Mouse (Mus musculus) spleen, adult 2 months (tissue): Measurements from ENCODE around the gene Rnf4. TPM values are rescaled to one million over a fixed set of nuclear protein-coding genes. Genes with fewer than 3 reads are reported as not detected.

Experiments
- DNase-seq, 2 experiments: peaks; one replicate each; pipeline versions ENCODE4 v3.0.0 to v3.0.0-alpha.2; 2012 to 2021; ENCODE audit warnings: low spot score in 2 of 2, low read depth in 1 of 2
- H3K27ac ChIP-seq: fragments of 200-500 bp; 2 replicates; pipeline ENCODE4 v1.5.1; 2012; ENCODE audit warnings: low read length, inconsistent platforms; ENCODE audit not compliant: insufficient read depth
- H3K27me3 ChIP-seq: fragments of 200-500 bp; 2 replicates; pipeline ENCODE4 v1.6.1; 2012; ENCODE audit warnings: mild to moderate bottlenecking, moderate library complexity, low read length, inconsistent platforms; ENCODE audit not compliant: control insufficient read depth, insufficient read depth
- H3K36me3 ChIP-seq: fragments of 200-500 bp; 2 replicates; pipeline ENCODE4 v1.6.1; 2012; ENCODE audit warnings: mild to moderate bottlenecking, low read length, inconsistent platforms; ENCODE audit not compliant: control insufficient read depth, insufficient read depth
- H3K4me1 ChIP-seq: fragments of 200-500 bp; 2 replicates; pipeline ENCODE4 v1.6.1; 2011; ENCODE audit warnings: inconsistent platforms; ENCODE audit not compliant: control insufficient read depth, insufficient read depth, insufficient read length
- H3K4me3 ChIP-seq: fragments of 200-500 bp; 2 replicates; pipeline ENCODE4 v1.5.1; 2011; ENCODE audit warnings: mild to moderate bottlenecking, inconsistent platforms; ENCODE audit not compliant: insufficient read depth, insufficient read length; ENCODE audit errors: extremely low read depth
- CTCF ChIP-seq: fragments of 200-500 bp; IDR thresholded peaks from 2 replicates; pipeline ENCODE4 v1.5.1; 2011; ENCODE audit warnings: mild to moderate bottlenecking, inconsistent platforms; ENCODE audit not compliant: insufficient read depth, insufficient read length, insufficient replicate concordance; ENCODE audit errors: extremely low read depth
- POLR2A ChIP-seq: fragments of 200-500 bp; IDR thresholded peaks from 2 replicates; pipeline ENCODE4 v1.6.1; 2011; ENCODE audit warnings: low read depth, low read length, inconsistent platforms
- WGBS: fragments of 180-500 bp; shearing (Covaris S2); methylation state at CpG from one replicate; pipeline ENCODE4 v1.1.7; 2018; 5-methylcytosine and 5-hydroxymethylcytosine counted together
- polyA plus RNA-seq: library from polyadenylated mRNA; depleted of rRNA; stranded (reverse); fragments of >200 nt; gene quantifications from 2 replicates; pipeline ENCODE4 v1.2.3, GENCODE M21; 2012

Gene Rnf4
- polyA plus RNA-seq, 1 experiment: 37.8 TPM

DNA sequence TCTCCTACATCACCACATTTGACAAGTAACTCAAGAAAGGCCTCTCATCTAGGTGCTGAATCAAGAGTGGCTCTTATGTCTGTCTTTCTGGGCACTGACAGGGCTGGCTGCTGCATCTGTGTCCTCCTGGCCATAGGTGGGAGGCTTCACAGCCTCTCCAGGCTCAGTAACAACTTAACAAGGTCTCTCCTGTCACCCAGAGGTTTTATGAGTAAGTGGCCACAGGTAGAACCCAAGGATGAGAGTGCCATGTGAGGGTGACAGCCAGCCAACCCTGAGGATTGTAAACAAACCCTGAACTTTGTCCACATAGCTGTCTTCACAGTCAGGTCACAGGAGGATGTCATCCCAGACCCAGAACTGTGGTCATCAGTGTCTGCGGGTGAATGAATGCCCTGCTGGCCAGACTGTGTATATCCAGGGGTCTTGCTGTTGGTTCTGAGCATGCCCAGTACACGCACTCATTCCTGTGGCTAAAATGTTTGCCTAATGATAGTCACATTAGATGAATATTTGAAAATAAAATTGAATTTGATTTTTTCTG is 16.5 kb upstream of the Rnf4 start:
- no peaks in the 10 kb centered on the region for H3K4me1 ChIP-seq
- WGBS: 83% methylated on average over 2 of the region's 2 CpGs
- no peak overlapping the region for H3K27ac ChIP-seq
- no peaks in the 10 kb centered on the region for H3K27me3 ChIP-seq
- H3K4me3 ChIP-seq: no peak overlapping the region
- H3K36me3 ChIP-seq: no peaks in the 10 kb centered on the region
- TF ChIP-seq CTCF: no peak
- no peak for TF ChIP-seq POLR2A
- no peak for DNase-seq

DNA sequence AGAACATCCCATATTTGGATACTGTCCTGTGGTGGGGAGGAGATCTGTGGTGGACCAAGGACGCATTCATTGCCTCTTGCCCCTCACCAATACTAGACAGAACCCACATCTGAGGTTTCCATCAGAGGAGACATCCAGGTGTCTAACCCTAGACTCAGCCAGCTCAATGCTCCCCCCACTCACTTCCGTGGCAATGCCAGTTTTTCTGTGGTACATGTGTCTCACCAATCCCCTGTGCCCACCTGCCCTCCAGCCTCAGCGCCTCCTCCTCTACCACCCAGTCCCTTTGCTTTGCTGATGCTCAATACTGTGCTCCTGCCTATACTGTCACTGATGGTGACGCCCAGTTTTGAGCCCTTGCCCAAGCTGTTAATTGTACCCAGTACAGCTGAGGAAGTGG is 14.9 kb upstream of the Rnf4 start:
- Histone ChIP-seq H3K27ac (no peak overlapping the region), H3K4me3 (no peak overlapping the region), H3K36me3 (no peaks in the 10 kb centered on the region), H3K4me1 (no peaks in the 10 kb centered on the region), H3K27me3 (no peaks in the 10 kb centered on the region)
- TF ChIP-seq POLR2A: no peak
- WGBS: 81% methylated on average over 4 of the region's 4 CpGs
- no peak for DNase-seq

DNA sequence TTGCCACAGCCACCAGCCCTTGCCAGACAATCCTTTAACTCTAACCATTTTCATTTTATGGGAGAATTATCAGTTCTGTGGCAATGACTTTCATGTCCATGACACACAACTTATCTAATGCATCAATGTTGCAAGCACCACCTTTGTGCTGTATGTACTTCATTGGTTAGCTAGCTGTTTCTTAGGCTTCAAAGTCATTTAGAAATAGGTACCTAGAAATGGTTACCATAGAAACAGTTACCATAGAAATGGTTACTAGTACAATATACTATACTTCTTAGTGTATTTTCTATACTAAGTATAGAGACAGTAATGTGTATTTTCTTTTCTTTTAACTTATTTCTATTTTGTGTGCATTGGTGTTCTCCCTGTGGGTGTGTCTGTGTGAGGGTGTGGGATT is 10.8 kb upstream of the Rnf4 start:
- no peak for DNase-seq
- no peak overlapping the region for H3K4me3 ChIP-seq
- H3K27me3 ChIP-seq: no peaks in the 10 kb centered on the region
- no peak for TF ChIP-seq CTCF
- TF ChIP-seq POLR2A: no peak
- H3K27ac ChIP-seq: no peak overlapping the region
- H3K36me3 ChIP-seq: no peaks in the 10 kb centered on the region
- no peaks in the 10 kb centered on the region for H3K4me1 ChIP-seq

DNA sequence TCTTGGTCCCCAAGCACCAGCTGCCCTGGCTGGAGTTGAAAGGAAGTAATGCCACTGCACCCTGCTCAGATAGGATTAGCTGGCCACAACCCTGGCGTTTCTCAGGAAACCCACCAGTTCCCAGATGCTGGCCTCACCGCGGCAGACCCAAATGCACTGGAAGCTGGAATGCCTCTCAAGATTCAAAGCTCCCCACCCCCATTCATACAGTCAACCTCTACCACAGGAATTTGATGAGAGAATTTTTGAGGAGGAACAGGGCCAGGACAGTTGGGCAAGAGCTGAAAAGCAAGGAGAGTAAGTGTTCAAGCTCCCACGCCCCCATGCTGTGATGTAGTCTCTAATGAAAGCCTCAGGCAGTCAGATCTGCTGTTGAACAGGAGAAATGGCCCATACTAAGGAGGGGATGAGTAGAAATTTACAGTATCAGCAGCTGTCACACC is 9.8 kb upstream of the Rnf4 start:
- no peak overlapping the region for H3K27ac ChIP-seq
- H3K27me3 ChIP-seq: no peaks in the 10 kb centered on the region
- TF ChIP-seq POLR2A (no peak), CTCF (no peak)
- no peak for DNase-seq
- WGBS: 33% methylated on average over 4 of the region's 4 CpGs
- no peak overlapping the region for H3K4me3 ChIP-seq
- H3K4me1 ChIP-seq: no peaks in the 10 kb centered on the region
- H3K36me3 ChIP-seq: no peaks in the 10 kb centered on the region

DNA sequence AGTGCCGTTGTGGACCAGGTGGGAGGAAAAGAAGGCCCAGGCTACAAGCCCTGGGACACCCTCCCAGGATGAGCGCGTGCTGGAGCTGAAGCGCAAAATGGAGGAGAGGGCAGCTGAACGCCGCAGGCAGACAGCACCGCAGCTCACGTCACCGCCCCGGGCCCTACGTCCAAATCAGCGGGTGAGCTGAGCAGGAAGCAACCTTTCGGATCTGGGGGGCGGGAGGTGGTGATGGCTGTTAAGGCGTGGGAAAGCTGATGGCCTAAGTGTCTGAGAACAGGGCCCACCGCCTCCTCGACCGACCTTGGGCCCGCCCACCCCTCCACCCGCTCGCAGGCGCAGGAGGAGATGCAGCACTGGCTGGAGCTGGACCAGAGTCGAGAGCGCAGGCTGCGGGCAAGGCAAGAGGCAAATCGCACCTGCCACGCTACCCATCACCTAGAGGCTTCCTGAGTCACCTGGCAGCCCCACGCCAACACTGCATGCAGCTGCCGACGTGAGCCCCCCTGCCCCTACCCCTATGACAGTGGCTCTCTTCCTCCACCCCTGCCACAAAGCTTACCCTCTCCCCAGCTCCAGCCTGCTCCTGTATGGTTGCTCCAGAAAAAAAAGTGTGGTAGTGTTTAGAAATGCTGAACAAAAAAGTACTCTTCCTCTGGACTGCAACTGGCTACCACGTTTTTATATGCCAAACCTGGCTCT is 9.1 kb upstream of the Rnf4 start:
- Histone ChIP-seq H3K27ac (no peak overlapping the region), H3K36me3 (no peaks in the 10 kb centered on the region), H3K4me1 (no peaks in the 10 kb centered on the region), H3K27me3 (no peaks in the 10 kb centered on the region), H3K4me3 (no peak overlapping the region)
- DNase-seq: peak in 1 of 2 experiments; percentile 9
- WGBS: 69% methylated on average over 31 of the region's 31 CpGs
- TF ChIP-seq POLR2A (no peak), CTCF (no peak)

DNA sequence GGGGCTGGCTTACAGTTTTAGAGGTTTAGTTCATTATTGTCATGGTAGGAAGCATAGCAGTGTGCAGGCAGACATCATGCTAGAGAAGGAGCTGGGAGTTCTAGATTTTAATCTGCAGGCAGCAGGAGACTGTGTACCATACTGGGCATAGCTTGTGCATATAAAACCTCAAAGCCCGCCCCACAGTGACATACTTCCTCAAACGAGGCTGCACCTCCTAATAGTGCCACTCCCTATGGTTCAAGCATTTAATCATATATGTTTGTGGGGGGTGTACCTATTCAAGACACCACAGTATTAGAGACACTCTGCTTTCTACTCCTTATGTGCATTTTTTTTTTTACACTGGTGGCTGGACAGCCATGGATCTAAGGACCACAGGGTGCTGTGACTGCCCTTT is 6.0 kb upstream of the Rnf4 start:
- no peaks in the 10 kb centered on the region for H3K27me3 ChIP-seq
- no peak for TF ChIP-seq CTCF
- no peak for TF ChIP-seq POLR2A

DNA sequence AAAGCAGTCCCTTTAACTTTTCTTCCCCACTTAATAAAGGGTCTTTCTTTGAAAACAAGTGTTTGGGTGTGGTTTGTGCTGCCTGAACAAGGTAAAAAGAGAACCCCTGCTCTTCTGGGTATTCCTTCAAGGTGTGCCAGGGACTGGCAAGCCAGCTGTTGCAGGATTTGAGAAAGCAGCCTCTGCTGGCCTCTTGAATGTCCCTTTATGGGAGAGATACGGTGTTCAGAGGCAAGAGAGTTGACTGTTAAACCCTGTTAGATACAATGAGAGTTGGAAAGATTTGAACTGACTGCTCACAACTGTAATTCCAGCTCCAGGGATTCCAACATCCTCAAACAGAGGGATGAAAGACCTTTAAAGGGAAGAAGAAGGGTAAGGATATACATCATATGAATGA is 2.0 kb upstream of the Rnf4 start:
- H3K4me1 ChIP-seq: peaks cover 2% of the 10 kb centered on the region

More for the DNA sequence above, 6.0 kb upstream of the Rnf4 start:
- Histone ChIP-seq H3K27ac (no peak overlapping the region), H3K4me1 (no peaks in the 10 kb centered on the region), H3K36me3 (no peaks in the 10 kb centered on the region), H3K4me3 (no peak overlapping the region)
- 81% methylated on average over 2 of the region's 2 CpGs for WGBS
- DNase-seq: no peak

More for the DNA sequence above, 2.0 kb upstream of the Rnf4 start:
- Histone ChIP-seq H3K27ac (no peak overlapping the region), H3K4me3 (no peak overlapping the region), H3K27me3 (no peaks in the 10 kb centered on the region), H3K36me3 (no peaks in the 10 kb centered on the region)
- TF ChIP-seq CTCF: no peak
- TF ChIP-seq POLR2A: no peak
- 92% methylated on average over 1 of the region's 1 CpGs for WGBS
- DNase-seq: no peak
